Mouse (Mus musculus) stomach, embryonic 16.5 days (tissue): Measurements from ENCODE around the gene Cyp2a22. TPM values are rescaled to one million over a fixed set of nuclear protein-coding genes. Genes with fewer than 3 reads are reported as not detected.
"Not testable (repeated sequence)": the region's sequence is repeated elsewhere in the genome, so short reads cannot be mapped to it uniquely, and the experiment has no call there.

Source experiments
- ATAC-seq: fragments of 200-750 bp; cut with Nextera tagmentation; 2 replicates; pipeline ENCODE4 v1.8.0; 2017; ENCODE audit warnings: moderate number of reproducible peaks, moderate TSS enrichment; ENCODE audit not compliant: insufficient read depth, low FRiP score
- H3K27ac ChIP-seq: fragments of 300-500 bp; sonication (generic); 2 replicates; pipeline ENCODE4 v1.5.1; 2014; ENCODE audit warnings: low read length
- H3K27me3 ChIP-seq: fragments of 300-500 bp; sonication (generic); 2 replicates; pipeline ENCODE4 v1.6.1; 2014; ENCODE audit warnings: low read length, control low read depth, mixed read lengths; ENCODE audit not compliant: control insufficient read depth, insufficient read depth
- H3K36me3 ChIP-seq: fragments of 300-500 bp; sonication (generic); 2 replicates; pipeline ENCODE4 v1.6.1; 2014; ENCODE audit warnings: low read length; ENCODE audit not compliant: control insufficient read depth, insufficient read depth
- H3K4me1 ChIP-seq: fragments of 300-500 bp; sonication (generic); 2 replicates; pipeline ENCODE4 v1.6.1; 2014; ENCODE audit warnings: low read length, control low read depth, mixed read lengths; ENCODE audit not compliant: control insufficient read depth, insufficient read depth
- H3K4me2 ChIP-seq: fragments of 300-500 bp; sonication (generic); 2 replicates; pipeline ENCODE4 v1.6.1; 2014; ENCODE audit warnings: low read depth, low read length, mixed read lengths
- H3K4me3 ChIP-seq: fragments of 300-500 bp; sonication (generic); replicated peaks from 2 replicates; pipeline ENCODE4 v1.5.1; 2014; ENCODE audit warnings: mild to moderate bottlenecking, low read length
- H3K9ac ChIP-seq: fragments of 300-500 bp; sonication (generic); 2 replicates; pipeline ENCODE4 v1.6.1; 2014; ENCODE audit warnings: low read length
- H3K9me3 ChIP-seq: fragments of 300-500 bp; sonication (generic); replicated peaks from 2 replicates; pipeline ENCODE4 v1.6.1; 2016; ENCODE audit warnings: low read length, control low read depth; ENCODE audit not compliant: control insufficient read depth
- WGBS: fragments of 180-500 bp; shearing (Covaris S2); extraction: QIAGEN DNeasy Blood & Tissue Kit; methylation state at CpG from one replicate; pipeline ENCODE4 v1.1.7; 2014; 5-methylcytosine and 5-hydroxymethylcytosine counted together
- polyA plus RNA-seq: library from polyadenylated mRNA; unstranded; fragments of >200 nt; fragmentation: Nextera tagmentation; extraction: Ambion mirVana; gene quantifications from 2 replicates; pipeline ENCODE4 v1.2.1, GENCODE M21; 2015

The Cyp2a22 gene
- 0.08 TPM in 1 of 2 replicates, not detected in the other for polyA plus RNA-seq

GRCm38 (mm10) chr7:26939262-26939661, at the start of gene Cyp2a22:
Cyp2a22 (minus strand) TSS chr7:26939384.
- H3K27me3 ChIP-seq = no peaks in the 10 kb centered on the region
- no peaks in the 10 kb centered on the region for H3K9me3 ChIP-seq
- H3K9ac ChIP-seq = no peak within 1 kb of the TSS
- 77% methylated on average over 4 of the region's 4 CpGs for WGBS
- no peak for ATAC-seq
- no peak within 1 kb of the TSS for H3K4me2 ChIP-seq
- no peaks in the 10 kb centered on the region for H3K4me1 ChIP-seq
- no peak within 1 kb of the TSS for H3K27ac ChIP-seq
- no peaks in the 10 kb centered on the region for H3K36me3 ChIP-seq
- H3K4me3 ChIP-seq = no peak within 1 kb of the TSS

GRCm38 (mm10) chr7:26983151-26983550, 44.0 kb upstream of the Cyp2a22 start:
- H3K4me1 ChIP-seq, ATAC-seq, H3K9me3 ChIP-seq, H3K27ac ChIP-seq, H3K36me3 ChIP-seq, H3K9ac ChIP-seq, H3K4me3 ChIP-seq, H3K4me2 ChIP-seq, H3K27me3 ChIP-seq: not testable (repeated sequence)
- WGBS = 28% methylated on average over 1 of the region's 1 CpGs

GRCm38 (mm10) chr7:26982551-26982950, 43.4 kb upstream of the Cyp2a22 start:
- Histone ChIP-seq H3K4me1 (no peaks in the 10 kb centered on the region), H3K27ac (no peak overlapping the region), H3K4me2 (no peak overlapping the region), H3K27me3 (no peaks in the 10 kb centered on the region), H3K9me3 (no peaks in the 10 kb centered on the region), H3K9ac (no peak overlapping the region), H3K4me3 (no peak overlapping the region), H3K36me3 (no peaks in the 10 kb centered on the region)
- 30% methylated on average over 1 of the region's 1 CpGs for WGBS
- no peak for ATAC-seq

- not testable (repeated sequence) for H3K4me1 ChIP-seq, H3K9ac ChIP-seq, H3K36me3 ChIP-seq, H3K27me3 ChIP-seq, ATAC-seq, H3K4me2 ChIP-seq, H3K9me3 ChIP-seq, H3K4me3 ChIP-seq, H3K27ac ChIP-seq
- WGBS = 84% methylated on average over 1 of the region's 1 CpGs
Observed at GRCm38 (mm10) chr7:26981937-26982336, 42.8 kb upstream of the Cyp2a22 start.

GRCm38 (mm10) chr7:26981464-26981863, 42.3 kb upstream of the Cyp2a22 start:
- not testable (repeated sequence) for H3K4me2 ChIP-seq, ATAC-seq

GRCm38 (mm10) chr7:26962371-26962770, 23.2 kb upstream of the Cyp2a22 start:
- H3K9ac ChIP-seq, H3K36me3 ChIP-seq, H3K4me3 ChIP-seq, H3K9me3 ChIP-seq, H3K4me1 ChIP-seq, H3K27me3 ChIP-seq, H3K4me2 ChIP-seq, ATAC-seq, H3K27ac ChIP-seq: not testable (repeated sequence)
- 75% methylated on average over 1 of the region's 1 CpGs for WGBS

More at GRCm38 (mm10) chr7:26981464-26981863, 42.3 kb upstream of the Cyp2a22 start:
- H3K36me3 ChIP-seq, H3K27me3 ChIP-seq, H3K9ac ChIP-seq, H3K27ac ChIP-seq, H3K4me1 ChIP-seq, H3K9me3 ChIP-seq, H3K4me3 ChIP-seq: not testable (repeated sequence)
- 78% methylated on average over 2 of the region's 2 CpGs for WGBS

GRCm38 (mm10) chr7:26953306-26953705, 14.1 kb upstream of the Cyp2a22 start:
- ATAC-seq, H3K4me1 ChIP-seq: not testable (repeated sequence)
- WGBS = 84% methylated on average over 2 of the region's 2 CpGs

GRCm38 (mm10) chr7:26952671-26953070, 13.5 kb upstream of the Cyp2a22 start:
- not testable (repeated sequence) for H3K27me3 ChIP-seq, ATAC-seq, H3K4me1 ChIP-seq, H3K4me2 ChIP-seq, H3K4me3 ChIP-seq, H3K27ac ChIP-seq, H3K36me3 ChIP-seq, H3K9me3 ChIP-seq, H3K9ac ChIP-seq
- WGBS = 86% methylated on average over 3 of the region's 3 CpGs

More at GRCm38 (mm10) chr7:26953306-26953705, 14.1 kb upstream of the Cyp2a22 start:
- not testable (repeated sequence) for H3K27ac ChIP-seq, H3K9ac ChIP-seq, H3K36me3 ChIP-seq, H3K9me3 ChIP-seq, H3K4me3 ChIP-seq, H3K4me2 ChIP-seq, H3K27me3 ChIP-seq

GRCm38 (mm10) chr7:26941320-26941925, 2.2 kb upstream of the Cyp2a22 start:
- 39% methylated on average over 2 of the region's 2 CpGs for WGBS
- H3K4me3 ChIP-seq, ATAC-seq, H3K27me3 ChIP-seq, H3K9me3 ChIP-seq, H3K4me2 ChIP-seq, H3K27ac ChIP-seq, H3K36me3 ChIP-seq, H3K9ac ChIP-seq, H3K4me1 ChIP-seq: not testable (repeated sequence)
